29 mouse cellular contexts compared by ENCODE assay signal in the genomic region with DNA sequence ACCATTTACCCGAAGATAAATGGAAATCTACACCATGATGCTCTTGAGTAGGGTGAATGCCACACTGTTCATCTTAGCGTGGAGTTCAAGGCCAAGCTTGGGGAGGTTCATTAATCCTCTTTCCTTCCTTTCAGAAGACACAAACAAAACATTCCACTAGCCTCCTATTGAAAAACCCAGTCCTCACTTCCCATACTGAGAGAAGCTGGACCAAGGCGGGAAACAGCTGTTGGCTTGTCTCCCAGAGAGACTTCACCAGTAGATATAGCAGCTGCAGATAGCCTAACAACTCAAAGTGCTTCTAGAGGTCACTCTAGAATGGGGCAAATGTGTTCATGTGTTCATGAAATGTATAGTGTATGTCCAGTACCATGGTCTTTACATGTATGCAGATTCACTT.
DNase-seq lines count a peak whose midpoint lies in the region; ATAC-seq lines count a peak whose summit lies in the region.
"Had no signal": no experiment of that assay in that cellular context is flagged by ENCODE, and none has a peak within 500 bp of the region (broad histone marks: within the 10 kb centered on the region; RNA-seq: fewer than 3 reads in every experiment).

No protein-coding gene starts in this region.

- H3K9ac ChIP-seq in heart, embryonic 15.5 days: no peak overlapping the region
- H3K9ac ChIP-seq: embryonic facial prominence, embryonic 12.5 days; forebrain, embryonic 12.5 days; hindbrain, embryonic 15.5 days; limb, embryonic 12.5 days; liver, embryonic 13.5 days; midbrain, embryonic 15.5 days; neural tube, embryonic 12.5 days had no signal

- WGBS in heart, embryonic 15.5 days: 38% methylated on average over 3 of the region's 3 CpGs

- H3K36me3 ChIP-seq in heart, embryonic 15.5 days: peaks cover 59% of the 10 kb centered on the region
- H3K36me3 ChIP-seq: G1E had no signal

- no peaks in the 10 kb centered on the region for H3K27me3 ChIP-seq in heart, embryonic 15.5 days
- H3K27me3 ChIP-seq: CH12.LX; embryonic facial prominence, embryonic 12.5 days; forebrain, embryonic 12.5 days; hindbrain, embryonic 15.5 days; limb, embryonic 12.5 days; liver, embryonic 13.5 days; midbrain, embryonic 15.5 days; neural tube, embryonic 12.5 days had no signal

- H3K27ac ChIP-seq in heart, embryonic 15.5 days: peak overlapping the region; percentile 40
- H3K27ac ChIP-seq: embryonic facial prominence, embryonic 12.5 days; forebrain, embryonic 12.5 days; hindbrain, embryonic 15.5 days; kidney, postnatal 0 days; limb, embryonic 12.5 days; liver, embryonic 13.5 days; macrophage; midbrain, embryonic 15.5 days; neural tube, embryonic 12.5 days had no signal

- no peaks in the 10 kb centered on the region for H3K9me3 ChIP-seq in heart, embryonic 15.5 days (replicated peaks)
- H3K9me3 ChIP-seq: embryonic facial prominence, embryonic 12.5 days; forebrain, embryonic 12.5 days; hindbrain, embryonic 15.5 days; limb, embryonic 12.5 days; liver, embryonic 13.5 days; midbrain, embryonic 15.5 days; neural tube, embryonic 12.5 days had no signal

- H3K4me2 ChIP-seq in heart, embryonic 15.5 days: no peak overlapping the region
- H3K4me2 ChIP-seq: embryonic facial prominence, embryonic 12.5 days; forebrain, embryonic 12.5 days; hindbrain, embryonic 15.5 days; limb, embryonic 12.5 days; liver, embryonic 13.5 days; midbrain, embryonic 15.5 days; neural tube, embryonic 12.5 days had no signal

- H3K4me3 ChIP-seq in heart, embryonic 15.5 days: no peak overlapping the region
- H3K4me3 ChIP-seq: embryonic facial prominence, embryonic 12.5 days; erythroblast, embryonic 14.5 days; forebrain, embryonic 12.5 days; hindbrain, embryonic 15.5 days; limb, embryonic 12.5 days; liver, embryonic 13.5 days; midbrain, embryonic 15.5 days; neural tube, embryonic 12.5 days had no signal

- no peak for ATAC-seq in heart, embryonic 15.5 days (replicated peaks; ENCODE audit: insufficient number of reproducible peaks, insufficient read depth, low FRiP score, low read depth)
- ATAC-seq: midbrain, embryonic 15.5 days had no signal

- intact Hi-C loops in heart, postnatal 36 days (cut with DNase I): no loop called here

- peaks cover 25% of the 10 kb centered on the region for H3K4me1 ChIP-seq in heart, embryonic 15.5 days (replicated peaks)
- H3K4me1 ChIP-seq: embryonic facial prominence, embryonic 12.5 days; forebrain, embryonic 12.5 days; hindbrain, embryonic 15.5 days; liver, embryonic 13.5 days; midbrain, embryonic 15.5 days; neural tube, embryonic 12.5 days had no signal

- DNase-seq in heart, adult 8-10 months (ENCODE audit: low spot score): peak; percentile 41
- DNase-seq in heart, postnatal 36 days: no peak
- peak; percentile 44 for DNase-seq in kidney, postnatal 14 days
- DNase-seq in kidney, adult 18-20 months: no peak
- DNase-seq in NIH3T3 (ENCODE audit: low read depth): peak; percentile 14
- DNase-seq in yolk sac, embryonic 10.5 days (ENCODE audit: low spot score): no peak
- DNase-seq in cerebellum, adult 9-11 months: no peak
- DNase-seq: adrenal gland, adult 2 months; cerebellum, adult 11-12 months; cerebellum, postnatal 14 days; gastrocnemius, postnatal 36 days; layer of hippocampus, postnatal 36 days; liver, embryonic 13.5 days; lung, adult 2 months; right cerebral cortex, postnatal 25 days; spleen, adult 18-20 months; thymus, postnatal 25 days had no signal

Comparison
In these comparisons a context has a peak if more than half of its experiments do, and no peak if none do; other contexts are left out.
1. DNase-seq: peak in heart, adult 8-10 months (single experiment), kidney, postnatal 14 days (single experiment) and NIH3T3 (single experiment); none in heart, postnatal 36 days (0 of 2), kidney, adult 18-20 months (single experiment), yolk sac, embryonic 10.5 days (single experiment) and cerebellum, adult 9-11 months (single experiment).